Mouse (Mus musculus): ENCODE data around the gene Galnt16. TPM values are rescaled to one million over a fixed set of nuclear protein-coding genes. Genes with fewer than 3 reads are reported as not detected.

Gene Galnt16
- total RNA-seq, 2 experiments from 2014 or later: 126 to 127 TPM

GRCm38 (mm10) chr12:80654659-80655025, 136.6 kb downstream of the Galnt16 start:
- no peak for DNase-seq (ENCODE audit: low spot score in 2 of 2)

- DNase-seq (ENCODE audit: low spot score in 2 of 2): no peak
These were observed 140.6 kb downstream of the Galnt16 start for GRCm38 (mm10) chr12:80658661-80659060.

DNA sequence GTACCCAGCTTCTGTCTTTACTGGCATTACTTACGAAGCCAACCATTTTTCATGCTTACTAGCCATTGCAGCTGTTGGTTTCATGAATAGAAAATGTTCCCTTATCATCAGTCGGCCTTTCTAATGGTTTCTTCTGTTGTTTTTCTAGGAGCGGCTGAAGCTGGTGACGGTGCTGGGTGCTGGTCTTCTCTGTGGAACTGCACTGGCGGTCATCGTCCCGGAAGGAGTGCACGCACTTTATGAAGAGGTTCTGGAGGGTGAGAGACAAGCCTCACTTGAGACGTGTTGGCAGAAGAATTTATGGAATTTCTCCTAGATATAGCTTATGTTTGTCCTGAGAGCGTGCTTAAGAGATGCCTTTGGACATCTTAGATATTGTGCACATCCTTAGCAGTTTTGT, 144.2 kb downstream of the Galnt16 start:
- DNase-seq (ENCODE audit: low spot score in 2 of 2): no peak

- no peak for DNase-seq (ENCODE audit: low spot score in 2 of 2)
These were observed 145.9 kb downstream of the Galnt16 start for GRCm38 (mm10) chr12:80663935-80664334.

- no peak for DNase-seq (ENCODE audit: low spot score in 2 of 2)
These were observed 150.3 kb downstream of the Galnt16 start for GRCm38 (mm10) chr12:80668391-80668790.

DNA sequence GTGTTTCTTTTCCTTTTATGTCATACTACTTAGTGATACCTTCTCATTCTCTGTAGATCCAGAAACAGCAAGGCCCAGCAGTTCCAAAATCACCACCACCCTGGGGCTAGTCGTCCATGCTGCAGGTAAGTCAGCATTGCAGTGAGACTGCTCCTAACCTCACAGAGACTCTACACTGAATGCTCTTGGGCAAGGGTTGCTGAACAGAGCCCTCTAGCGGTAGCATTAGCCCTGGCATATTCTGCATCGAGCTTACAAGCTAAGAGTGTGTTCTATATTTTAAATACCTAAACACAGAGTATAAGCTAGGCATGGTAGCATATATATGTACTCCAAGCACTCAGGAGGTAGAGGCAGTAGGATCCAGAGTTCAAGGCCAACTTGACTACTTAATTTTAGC, 155.1 kb downstream of the Galnt16 start:
- DNase-seq (ENCODE audit: low spot score in 2 of 2): peak; percentile 51 to 66

Other genes with a start within 250 kb of the Galnt16 start
- 10 to 100 TPM; 59.4 to 70.9 TPM for gene Dcaf5, start 81.7 kb upstream of the Galnt16 start, total RNA-seq (2021)
- 10 to 100 TPM; 70.3 to 71.3 TPM for gene Exd2, start 55.2 kb upstream of the Galnt16 start, total RNA-seq (2021)
- 10 to 100 TPM; 41.2 to 42.7 TPM for gene Slc39a9, start 125.6 kb downstream of the Galnt16 start, total RNA-seq (2021)
- gene Erh, start 126.1 kb downstream of the Galnt16 start, total RNA-seq (2021): 10 to 100 TPM; 56.8 to 57.5 TPM
- 1 to 10 TPM; 4.8 to 9.1 TPM for gene Plekhd1, start 174.3 kb downstream of the Galnt16 start, total RNA-seq (2021)
- gene Ccdc177, start 242.4 kb downstream of the Galnt16 start, total RNA-seq (2021): 10 to 100 TPM; 18.5 to 18.7 TPM